Mouse (Mus musculus): ENCODE measurements around the gene Tnc.
A peak's percentile ranks its signal among the peaks of the same experiment; 100 is the strongest.

The Tnc gene

GRCm38 (mm10) chr4:64025591-64025990 is 21.2 kb downstream of the Tnc start:
- DNase-seq (ENCODE audit: extremely low spot score, low spot score), result no peak

DNA sequence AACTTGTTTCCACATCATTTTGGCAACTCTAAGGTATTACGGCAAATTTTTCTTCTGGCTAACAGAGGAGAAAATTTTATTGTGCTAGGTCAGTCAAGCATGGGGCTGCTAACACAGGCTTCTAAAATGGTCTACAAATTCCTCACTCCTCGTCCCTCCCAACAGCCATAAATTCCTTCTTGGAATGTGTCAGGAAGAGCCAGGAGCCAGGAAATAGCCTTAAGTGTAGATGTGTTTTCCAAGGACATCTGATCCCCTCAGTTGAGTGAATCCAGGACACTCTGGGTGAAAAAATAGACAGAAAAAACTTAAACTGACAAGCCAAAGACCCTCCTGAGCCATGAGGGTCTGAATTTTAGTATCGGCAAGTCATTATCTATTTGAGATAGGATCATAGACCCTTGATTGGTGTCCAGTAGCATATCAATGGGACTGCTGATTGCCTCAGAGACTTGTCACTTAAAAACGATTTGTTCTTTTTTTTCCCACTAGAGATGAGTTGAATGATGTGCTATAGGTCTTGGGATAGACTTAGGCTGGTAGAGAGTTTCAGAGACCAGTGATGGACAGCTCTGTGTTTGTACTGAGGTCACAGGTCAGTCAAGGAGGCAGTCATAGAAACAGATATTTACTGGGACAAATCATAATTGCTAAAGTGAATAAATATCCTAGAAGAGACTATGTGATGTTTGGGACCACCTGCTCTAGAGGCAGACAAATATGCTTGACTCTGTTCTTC is 22.6 kb downstream of the Tnc start:
- no peak for DNase-seq (ENCODE audit: extremely low spot score, low spot score)

GRCm38 (mm10) chr4:64020930-64021589 is 25.8 kb downstream of the Tnc start:
- no peak for DNase-seq (ENCODE audit: extremely low spot score, low spot score)

- DNase-seq (ENCODE audit: extremely low spot score, low spot score), result no peak
These were observed 26.7 kb downstream of the Tnc start for GRCm38 (mm10) chr4:64020151-64020550.

DNA sequence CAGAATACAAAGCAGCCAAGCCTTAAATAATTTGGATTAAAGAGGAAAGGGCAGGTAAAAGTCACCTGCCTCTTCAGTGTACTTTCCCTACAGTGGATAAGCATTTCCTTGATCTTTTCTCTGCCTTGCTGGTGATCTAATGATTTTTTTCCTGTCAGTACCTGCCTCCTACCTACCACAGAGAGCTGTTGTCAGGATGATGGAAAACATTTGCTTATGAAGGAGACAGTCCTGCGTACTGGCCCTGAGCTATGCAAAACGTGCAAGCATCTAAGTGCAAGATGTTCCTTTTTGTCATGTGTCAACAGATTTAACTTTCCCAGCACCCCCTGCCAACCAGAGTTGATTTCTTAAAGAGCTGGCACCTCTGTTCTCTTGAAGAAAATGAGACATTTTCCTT is 35.5 kb downstream of the Tnc start:
- no peak for DNase-seq (ENCODE audit: extremely low spot score, low spot score)

DNA sequence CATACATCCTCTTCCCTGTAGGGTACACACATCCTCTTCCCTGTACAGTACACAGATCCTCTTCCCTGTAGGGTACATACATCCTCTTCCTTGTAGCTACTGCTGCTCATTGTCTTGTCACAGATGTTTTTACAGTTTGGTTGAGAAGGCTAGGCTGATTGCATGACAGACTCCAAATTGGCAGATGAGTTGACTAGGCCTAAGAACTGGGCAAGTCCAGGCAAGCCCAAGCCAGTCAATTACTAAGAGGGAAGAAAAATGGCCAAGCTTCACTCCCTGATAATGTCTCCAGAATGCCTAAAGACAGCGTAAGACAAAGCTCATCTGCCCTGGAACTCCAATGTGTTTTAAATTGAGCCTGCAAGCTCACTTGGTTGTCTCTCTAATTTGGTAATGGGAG is 36.9 kb downstream of the Tnc start:
- no peak for DNase-seq (ENCODE audit: extremely low spot score, low spot score)

DNA sequence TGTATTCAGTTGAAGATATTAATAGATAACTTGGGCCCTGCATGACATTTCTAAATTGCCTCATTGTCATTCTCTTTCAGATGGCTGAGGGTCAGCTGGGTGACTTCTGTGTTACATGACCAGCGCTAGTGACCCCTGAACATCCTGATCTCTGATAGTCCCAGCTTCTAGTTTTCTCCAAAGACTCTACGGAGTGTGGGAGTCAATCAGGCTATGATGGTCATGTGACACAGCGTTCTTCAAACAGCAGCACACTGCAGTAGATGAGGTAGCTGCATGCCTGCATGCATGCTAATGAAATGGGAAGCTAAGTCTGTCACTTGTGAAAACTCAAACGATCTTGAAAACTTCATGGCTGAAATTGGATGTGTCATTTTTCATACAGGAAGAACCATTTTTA is 41.6 kb downstream of the Tnc start:
- no peak for DNase-seq (ENCODE audit: extremely low spot score, low spot score)

DNA sequence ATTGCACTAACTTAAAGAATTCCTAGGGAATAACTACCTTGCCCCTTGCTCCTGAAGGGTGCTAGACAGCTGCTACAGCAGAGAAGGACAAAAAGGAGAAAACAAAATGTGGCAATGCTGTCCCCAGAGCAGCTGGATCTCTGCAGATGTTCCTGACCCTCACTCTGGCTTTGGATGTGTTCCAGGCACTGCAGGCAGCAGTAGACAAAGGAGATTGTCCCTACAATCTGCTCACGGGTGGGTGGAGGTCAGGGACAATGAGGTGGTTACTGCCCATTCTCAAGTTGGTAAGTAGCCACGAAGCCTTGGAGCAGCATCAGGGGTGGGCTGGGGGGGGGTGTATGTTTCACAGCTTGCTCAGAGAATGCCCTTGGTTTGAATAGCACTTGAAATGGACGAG is 43.1 kb downstream of the Tnc start:
- no peak for DNase-seq (ENCODE audit: extremely low spot score, low spot score)

DNA sequence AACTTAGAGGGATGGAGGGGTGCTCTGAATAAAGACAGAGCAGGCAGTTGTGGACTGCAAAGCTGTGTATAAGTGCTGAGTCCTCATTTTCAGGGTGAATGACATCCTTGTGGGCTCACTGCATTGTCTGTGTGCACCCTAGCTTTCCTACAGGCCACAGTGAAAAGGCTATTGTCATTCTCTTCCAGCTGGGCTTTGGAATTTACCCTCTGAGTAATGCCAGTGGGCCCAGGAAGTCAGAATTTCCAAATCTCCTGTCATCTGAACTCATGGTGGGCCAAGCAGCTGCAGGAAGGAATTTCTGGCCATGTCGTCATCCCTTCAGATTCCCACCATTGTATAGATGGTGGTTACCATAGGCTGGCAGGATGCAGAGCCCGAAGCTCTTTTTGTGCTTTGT is 44.6 kb downstream of the Tnc start:
- DNase-seq (ENCODE audit: extremely low spot score, low spot score), result no peak

- DNase-seq (ENCODE audit: extremely low spot score, low spot score), result no peak
These were observed 46.0 kb downstream of the Tnc start for GRCm38 (mm10) chr4:64000788-64001187.

- DNase-seq (ENCODE audit: extremely low spot score, low spot score), result no peak
These were observed 46.5 kb downstream of the Tnc start for GRCm38 (mm10) chr4:64000293-64000692.

DNA sequence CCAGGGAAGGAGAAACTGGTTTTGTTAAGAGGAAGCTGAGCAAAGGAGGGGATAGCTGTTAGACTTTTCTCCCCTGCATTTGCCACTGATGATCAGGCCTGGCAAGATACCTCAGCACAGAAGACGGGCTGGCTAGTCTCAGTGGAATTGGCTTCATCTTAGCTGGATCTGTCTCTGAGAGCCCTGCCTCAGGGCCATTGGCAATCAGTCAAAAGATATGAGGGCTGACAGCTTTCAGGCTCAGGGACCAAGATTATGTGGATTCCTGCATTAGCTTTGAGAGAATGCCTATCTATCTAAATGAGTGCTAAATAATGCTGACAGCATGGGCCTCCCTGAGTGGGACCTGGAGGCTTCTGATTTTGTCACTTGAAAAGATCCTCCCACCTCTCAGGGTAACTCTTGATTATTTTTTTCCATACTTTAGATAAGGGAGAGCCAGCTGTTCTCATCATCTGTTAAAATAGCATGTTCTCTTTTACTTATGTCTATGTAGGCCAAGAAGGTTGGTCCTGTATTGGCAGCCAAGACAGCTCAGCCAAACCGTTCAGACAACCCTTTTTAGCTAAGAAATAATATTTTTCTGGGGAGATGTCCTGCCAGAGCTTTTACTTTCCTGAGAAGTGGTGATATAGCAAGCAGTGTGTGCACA is 53.2 kb downstream of the Tnc start:
- DNase-seq (ENCODE audit: extremely low spot score, low spot score), result no peak

- no peak for DNase-seq (ENCODE audit: extremely low spot score, low spot score)
These were observed 56.6 kb downstream of the Tnc start for GRCm38 (mm10) chr4:63990216-63990615.

DNA sequence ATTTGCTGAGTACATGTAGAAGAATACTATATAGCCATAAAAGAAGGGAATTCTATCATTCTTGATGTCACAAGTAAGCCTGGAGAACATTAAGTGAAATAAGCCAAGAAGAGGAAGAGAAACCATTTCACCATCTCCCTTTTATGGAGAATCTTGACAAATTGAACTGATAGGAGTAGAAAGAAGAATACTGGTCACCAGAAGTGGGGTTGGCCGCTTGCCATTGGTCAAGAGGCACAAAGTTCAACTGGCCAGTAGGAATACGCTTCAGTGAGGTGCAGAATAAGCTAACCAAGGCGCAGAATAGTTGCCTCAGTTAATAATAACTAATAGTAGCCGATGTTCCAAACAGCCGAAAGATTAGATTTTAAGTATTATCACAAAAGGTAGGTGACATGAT is 58.7 kb downstream of the Tnc start:
- no peak for DNase-seq (ENCODE audit: extremely low spot score, low spot score)

DNA sequence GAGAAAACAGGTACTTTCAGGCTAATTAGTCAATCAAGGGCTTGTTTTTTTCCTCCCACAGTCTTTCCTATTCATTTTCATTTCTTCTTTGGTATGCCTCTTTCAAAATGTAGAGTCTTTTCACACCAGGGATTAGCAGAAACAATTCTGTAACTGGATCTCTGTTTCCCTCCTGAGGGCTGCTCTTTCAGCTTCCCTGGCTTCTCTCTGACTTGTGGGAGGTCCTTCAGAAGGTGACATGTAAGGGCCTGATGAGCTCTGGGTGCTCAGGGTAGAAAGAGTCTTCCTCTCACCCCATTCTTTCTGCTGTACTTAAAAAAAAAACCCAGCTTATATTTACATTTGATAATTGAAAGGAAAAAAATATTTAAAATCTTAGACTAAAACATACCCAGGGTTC is 60.2 kb downstream of the Tnc start:
- no peak for DNase-seq (ENCODE audit: extremely low spot score, low spot score)

GRCm38 (mm10) chr4:63983098-63983445 is 63.7 kb downstream of the Tnc start:
- no peak for DNase-seq (ENCODE audit: extremely low spot score, low spot score)

DNA sequence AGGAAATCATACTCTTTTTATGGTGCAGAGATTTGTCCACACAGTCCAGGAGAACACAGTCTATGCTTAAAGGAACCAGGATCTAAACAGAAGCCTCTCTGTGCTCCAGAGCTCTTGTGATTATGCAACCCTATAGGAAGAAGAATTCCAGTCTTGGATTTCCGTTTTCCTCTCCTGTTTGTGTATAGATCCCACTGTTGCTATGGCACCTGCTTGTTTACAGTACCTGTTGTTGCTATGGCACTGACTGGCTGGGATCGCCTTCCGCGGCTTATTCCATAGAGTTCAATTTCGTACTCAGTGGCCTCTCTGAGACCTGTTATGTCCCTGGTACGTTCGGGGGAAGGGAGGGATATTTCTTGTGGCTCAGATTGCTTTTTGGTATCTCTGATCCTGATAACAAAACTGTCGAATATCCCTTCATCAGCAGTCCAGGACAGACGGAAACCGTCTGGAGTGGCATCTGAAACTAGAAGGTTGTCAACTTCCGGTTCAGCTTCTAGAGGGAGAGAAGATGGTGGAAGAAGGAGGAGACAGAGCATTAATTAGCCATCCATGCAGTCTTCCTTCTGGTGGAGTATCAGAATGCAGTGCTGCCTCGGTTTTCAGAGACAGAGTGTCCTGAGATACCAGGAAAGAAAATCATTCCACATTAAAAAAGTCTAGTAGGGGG is 64.3 kb downstream of the Tnc start:
- DNase-seq (ENCODE audit: extremely low spot score, low spot score), result no peak

DNA sequence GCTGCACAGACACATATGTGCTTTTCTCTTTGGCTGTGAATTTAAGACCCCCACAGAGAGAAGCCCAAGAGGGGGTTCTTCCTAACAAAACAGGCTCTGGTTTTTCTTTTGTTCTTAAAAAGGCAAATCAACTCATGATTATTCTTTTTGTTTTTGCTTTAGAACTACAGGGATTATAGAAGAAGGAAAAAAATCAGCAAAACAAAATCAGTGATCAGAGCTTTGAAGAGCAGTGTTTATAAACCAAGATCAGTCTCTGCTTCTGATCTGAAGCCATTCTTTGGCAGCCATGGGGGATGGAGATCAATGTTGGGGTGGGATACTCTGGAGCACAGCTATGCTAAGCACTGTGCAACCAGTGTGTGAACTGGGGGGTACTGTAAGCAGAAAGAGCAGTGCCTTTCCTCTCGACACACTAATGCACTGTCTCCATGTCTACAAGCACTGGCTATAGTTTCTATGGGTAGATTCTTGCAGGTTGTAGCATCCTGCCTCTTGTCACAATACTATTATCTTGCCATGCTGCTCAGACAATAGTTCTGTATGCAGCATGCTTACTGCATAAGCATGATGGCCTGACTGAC is 66.5 kb downstream of the Tnc start:
- DNase-seq (ENCODE audit: extremely low spot score, low spot score), result no peak

DNA sequence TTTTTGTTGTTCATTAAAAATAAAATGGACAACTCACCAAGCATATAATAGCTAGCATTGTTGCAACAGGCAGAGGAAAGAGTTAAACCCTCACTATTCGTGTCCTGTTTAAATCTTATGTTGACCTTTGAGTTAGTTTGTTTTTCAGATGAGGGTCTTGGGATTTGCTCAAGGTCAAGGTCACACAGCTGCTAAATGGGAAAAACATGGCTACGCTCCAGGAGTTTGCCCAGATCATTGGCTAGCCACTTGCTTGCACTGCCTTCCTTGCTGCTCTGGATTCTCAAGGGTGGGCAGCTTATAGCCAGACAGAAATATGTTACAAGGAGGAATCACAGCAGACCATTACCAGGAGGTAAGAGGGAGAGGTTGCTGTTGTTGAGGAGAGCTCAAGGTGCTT is 67.2 kb downstream of the Tnc start:
- peak; percentile 40 for DNase-seq (ENCODE audit: extremely low spot score, low spot score)

- no peak for DNase-seq (ENCODE audit: extremely low spot score, low spot score)
These were observed 74.3 kb downstream of the Tnc start for GRCm38 (mm10) chr4:63972536-63972935.

DNA sequence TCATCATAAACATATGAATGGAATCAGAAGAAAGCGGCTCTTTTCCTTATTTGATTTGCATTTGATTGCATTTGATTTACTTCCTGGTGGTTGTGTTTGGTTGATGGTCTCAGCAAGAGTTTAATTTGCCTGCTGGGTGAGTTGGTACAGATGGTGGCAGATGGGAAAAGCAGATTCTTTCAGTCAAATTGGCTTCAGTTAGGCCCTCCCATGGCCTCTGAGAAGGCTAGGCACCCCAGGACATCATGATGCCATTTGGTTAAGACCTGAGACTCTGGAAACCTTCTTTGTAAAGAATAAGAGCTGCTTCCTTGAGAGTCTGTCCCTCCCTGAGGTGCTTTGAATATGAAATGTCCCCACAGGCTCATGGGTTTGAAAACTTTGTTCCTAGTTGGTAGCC is 75.1 kb downstream of the Tnc start:
- no peak for DNase-seq (ENCODE audit: extremely low spot score, low spot score)

- DNase-seq (ENCODE audit: extremely low spot score, low spot score), result no peak
These were observed 75.9 kb downstream of the Tnc start for GRCm38 (mm10) chr4:63970925-63971324.

Data from neural tube, embryonic 10.5 days (tissue).